Mouse (Mus musculus) Patski (cell line): ENCODE data around the gene 4930558K02Rik. TPM values are rescaled to one million over a fixed set of nuclear protein-coding genes. Genes with fewer than 3 reads are reported as not detected.

Experiments
- ATAC-seq: fragments of 100-300 bp; one replicate; pipeline ENCODE4 v1.8.0; 2021
- CTCF ChIA-PET: fragments of 350-600 bp; sonication (Branson Sonifier 250); formaldehyde crosslinking; loops from one replicate; lab custom pipeline; 2022; ENCODE audit warnings: inconsistent platforms; lab: Charles Lee
- POLR2A ChIA-PET: fragments of 350-600 bp; sonication (Branson Sonifier 250); formaldehyde crosslinking; loops from one replicate; lab custom pipeline; 2022; ENCODE audit warnings: antibody characterized with exemption, inconsistent platforms; lab: Charles Lee
- DNase-seq: peaks from one replicate; pipeline ENCODE4 v3.0.0-alpha.2; 2011; ENCODE audit warnings: low read depth, low spot score
- H3K27me3 ChIP-seq: fragments of 371-371 bp; one replicate; pipeline ENCODE4 v1.5.1; 2021
- CTCF ChIP-seq: fragments of 100-300 bp; IDR thresholded peaks from one replicate; pipeline ENCODE4 v1.5.1; 2021
- in situ Hi-C: fragments of 300-500 bp; cut with MboI; formaldehyde crosslinking; loops from 3 replicates; pipeline ENCODE4 v1.11.1; 2018; ENCODE audit warnings: low pct_unique_long_range_greater_than_20kb, mixed read lengths
- polyA plus RNA-seq: library from polyadenylated mRNA; unstranded; gene quantifications from one replicate; pipeline ENCODE4 v1.2.3, GENCODE M21; 2021

4930558K02Rik gene
- polyA plus RNA-seq, 1 experiment from 2014 or later = not detected

GRCm38 (mm10) chr1:162011523-162012245, 32.2 kb upstream of the 4930558K02Rik start:
- no peak for ATAC-seq
- CTCF ChIA-PET = interaction anchor here (1.0 to 1.1 kb wide), 2 partner anchors 116 to 264 kb away, joined by 3 read pairs; no protein-coding TSS in a partner anchor

GRCm38 (mm10) chr1:162009086-162009485, 29.6 kb upstream of the 4930558K02Rik start:
- in situ Hi-C loops = no loop called here
- ChIA-PET POLR2A (no interaction called here), CTCF (interaction anchor here (1.3 kb wide), 1 partner anchor 9 kb away, joined by 4 read pairs; no protein-coding TSS in a partner anchor)
- no peak for TF ChIP-seq CTCF
- no peak for ATAC-seq
- H3K27me3 ChIP-seq = no peaks in the 10 kb centered on the region
- DNase-seq = no peak

More at GRCm38 (mm10) chr1:162011523-162012245, 32.2 kb upstream of the 4930558K02Rik start:
- POLR2A ChIA-PET = no interaction called here
- H3K27me3 ChIP-seq = no peaks in the 10 kb centered on the region
- DNase-seq = no peak
- TF ChIP-seq CTCF = no peak
- in situ Hi-C loops = no loop called here

- CTCF ChIA-PET = no interaction called here
- no peaks in the 10 kb centered on the region for H3K27me3 ChIP-seq
- ATAC-seq (no peak), DNase-seq (no peak)
- no peak for TF ChIP-seq CTCF
- in situ Hi-C loops = no loop called here
- POLR2A ChIA-PET = no interaction called here
These were observed 29.2 kb upstream of the 4930558K02Rik start for GRCm38 (mm10) chr1:162008631-162009067.

- TF ChIP-seq CTCF = no peak
- ChIA-PET CTCF (no interaction called here), POLR2A (no interaction called here)
- ATAC-seq (no peak), DNase-seq (no peak)
- H3K27me3 ChIP-seq = no peaks in the 10 kb centered on the region
- in situ Hi-C loops = no loop called here
These were observed 28.8 kb upstream of the 4930558K02Rik start for GRCm38 (mm10) chr1:162008208-162008607.

GRCm38 (mm10) chr1:162006109-162006508, 26.7 kb upstream of the 4930558K02Rik start:
- no peak for TF ChIP-seq CTCF
- DNase-seq = no peak
- in situ Hi-C loops = no loop called here
- no peak for ATAC-seq
- H3K27me3 ChIP-seq = no peaks in the 10 kb centered on the region
- ChIA-PET POLR2A (interaction anchor here (1.3 kb wide), 1 partner anchor 8 kb away, joined by 4 read pairs; no protein-coding TSS in a partner anchor), CTCF (interaction anchor here (1.2 to 1.5 kb wide), 2 partner anchors 12 to 307 kb away, joined by 3 to 5 read pairs; no protein-coding TSS in a partner anchor)

GRCm38 (mm10) chr1:162004821-162005770, 25.7 kb upstream of the 4930558K02Rik start:
- TF ChIP-seq CTCF = no peak
- in situ Hi-C loops = loop anchor here (5.0 kb wide), 2 partner anchors 92 to 307 kb away; no protein-coding TSS in a partner anchor
- H3K27me3 ChIP-seq = no peaks in the 10 kb centered on the region
- ChIA-PET CTCF (no interaction called here), POLR2A (interaction anchor here (0.6 to 1.3 kb wide), 3 partner anchors 9 to 300 kb away, joined by 3 to 4 read pairs (median 3); no protein-coding TSS in a partner anchor)
- ATAC-seq (no peak), DNase-seq (no peak)

- ATAC-seq (no peak), DNase-seq (no peak)
- POLR2A ChIA-PET = no interaction called here
- in situ Hi-C loops = loop anchor here (5.0 kb wide), 2 partner anchors 93 to 308 kb away; no protein-coding TSS in a partner anchor
- CTCF ChIA-PET = no interaction called here
- no peaks in the 10 kb centered on the region for H3K27me3 ChIP-seq
- TF ChIP-seq CTCF = no peak
These were observed 25.0 kb upstream of the 4930558K02Rik start for GRCm38 (mm10) chr1:162004518-162004780.

- peak; percentile 51 for ATAC-seq
- CTCF ChIA-PET = no interaction called here
- in situ Hi-C loops = loop anchor here (5.0 kb wide), 2 partner anchors 93 to 308 kb away; no protein-coding TSS in a partner anchor
- no peak for TF ChIP-seq CTCF
- H3K27me3 ChIP-seq = no peaks in the 10 kb centered on the region
- POLR2A ChIA-PET = no interaction called here
- DNase-seq = peak; percentile 77
These were observed 24.5 kb upstream of the 4930558K02Rik start for GRCm38 (mm10) chr1:162003729-162004517.

GRCm38 (mm10) chr1:162001328-162001727, 21.9 kb upstream of the 4930558K02Rik start:
- ChIA-PET CTCF (interaction anchor here (0.9 to 3.0 kb wide), 2 partner anchors 10 to 93 kb away, joined by 3 to 13 read pairs; no protein-coding TSS in a partner anchor), POLR2A (no interaction called here)
- no peak for TF ChIP-seq CTCF
- no peaks in the 10 kb centered on the region for H3K27me3 ChIP-seq
- no peak for ATAC-seq
- no peak for DNase-seq
- in situ Hi-C loops = loop anchor here (5.0 kb wide), 2 partner anchors 96 to 311 kb away; no protein-coding TSS in a partner anchor
